Mouse (Mus musculus) E14TG2a.4 (cell line): ENCODE results near the gene Spats2l.

Source experiments
- CTCF ChIP-seq: conservative IDR thresholded peaks from 2 replicates; pipeline ENCODE4 v1.5.1; 2014; ENCODE audit warnings: low read length
- POU5F1 ChIP-seq: IDR thresholded peaks from 2 replicates; pipeline ENCODE4 v1.6.1; 2014; ENCODE audit warnings: low read length, borderline replicate concordance

- TF ChIP-seq CTCF (no peak), POU5F1 (no peak)
Observed at GRCm38 (mm10) chr1:57725268-57725667, 48.7 kb upstream of the Spats2l start.
